Mouse (Mus musculus): ENCODE measurements around the gene Plxnc1. TPM values are rescaled to one million over a fixed set of nuclear protein-coding genes. Genes with fewer than 3 reads are reported as not detected.

Plxnc1 gene
- polyA plus RNA-seq, 1 experiment, result 31.1 TPM

DNA sequence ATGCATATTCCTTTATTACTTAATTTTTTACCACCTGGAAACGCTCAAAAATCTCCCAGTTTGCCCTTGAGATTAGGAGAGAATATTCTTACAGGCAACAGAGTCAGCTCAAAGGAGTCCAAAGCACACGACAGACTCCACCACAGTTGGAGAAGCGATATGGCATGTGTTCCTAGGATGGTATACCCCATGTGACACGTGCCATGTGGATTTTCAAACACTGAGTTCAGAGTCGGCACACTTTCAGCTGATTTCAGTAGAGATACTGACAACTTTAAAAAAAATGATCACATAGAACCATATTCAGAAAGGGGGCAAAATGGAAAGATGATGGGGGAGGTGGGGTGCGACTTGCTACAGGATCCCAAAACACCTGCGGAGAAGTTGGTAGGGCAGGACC, 26.0 kb downstream of the Plxnc1 start:
- no peak for DNase-seq (ENCODE audit: low read depth)
- TF ChIP-seq POLR2A (IDR thresholded peaks at IDR 0.05; ENCODE audit: borderline replicate concordance, extremely low read depth, insufficient read depth, insufficient read length, poor library complexity, severe bottlenecking) (no peak), CTCF (IDR thresholded peaks at IDR 0.05; ENCODE audit: borderline replicate concordance, extremely low read depth, insufficient read depth, insufficient read length) (no peak)

DNA sequence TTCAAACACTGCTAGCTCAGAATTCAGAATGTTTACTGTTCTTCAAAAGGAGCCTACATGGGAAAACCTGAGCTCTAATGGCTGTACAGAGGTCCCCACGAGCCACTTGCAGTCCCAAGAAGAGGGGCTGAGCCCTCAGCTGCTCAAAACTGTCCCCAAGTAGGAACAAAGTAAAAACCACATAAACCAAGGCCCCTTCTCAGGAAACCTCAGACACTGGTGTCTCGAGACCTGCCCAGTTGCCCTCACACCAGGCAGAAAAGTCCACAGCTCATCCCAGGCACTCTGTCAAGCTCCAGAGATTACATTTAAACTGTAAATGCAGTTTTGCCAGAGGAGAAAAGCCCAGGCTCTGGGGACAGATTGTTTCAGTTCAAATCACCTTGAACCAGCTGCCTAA, 26.6 kb downstream of the Plxnc1 start:
- TF ChIP-seq CTCF (IDR thresholded peaks at IDR 0.05; ENCODE audit: borderline replicate concordance, extremely low read depth, insufficient read depth, insufficient read length) (no peak), POLR2A (IDR thresholded peaks at IDR 0.05; ENCODE audit: borderline replicate concordance, extremely low read depth, insufficient read depth, insufficient read length, poor library complexity, severe bottlenecking) (no peak)
- no peak for DNase-seq (ENCODE audit: low read depth)

DNA sequence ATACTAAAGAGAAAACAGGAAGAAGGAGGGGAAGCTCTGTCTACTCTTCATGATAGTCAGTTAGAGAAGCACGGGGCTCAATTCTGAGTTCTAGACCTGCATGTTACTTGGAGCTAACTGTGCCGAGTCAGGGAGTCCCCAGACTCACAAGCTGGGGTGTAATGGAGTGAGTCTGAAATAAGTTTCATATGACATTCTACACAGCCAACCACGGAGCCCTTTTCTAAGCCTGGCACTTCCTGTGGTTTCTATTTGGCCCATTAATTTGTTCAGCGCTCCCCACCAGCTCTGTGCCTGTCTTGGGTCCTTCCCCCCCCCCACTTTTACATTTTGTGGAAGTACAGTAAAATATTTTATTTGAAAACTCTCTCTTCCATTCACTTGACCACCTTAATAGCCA, 27.3 kb downstream of the Plxnc1 start:
- DNase-seq (ENCODE audit: low read depth), result no peak
- TF ChIP-seq POLR2A (IDR thresholded peaks at IDR 0.05; ENCODE audit: borderline replicate concordance, extremely low read depth, insufficient read depth, insufficient read length, poor library complexity, severe bottlenecking) (no peak), CTCF (IDR thresholded peaks at IDR 0.05; ENCODE audit: borderline replicate concordance, extremely low read depth, insufficient read depth, insufficient read length) (no peak)

DNA sequence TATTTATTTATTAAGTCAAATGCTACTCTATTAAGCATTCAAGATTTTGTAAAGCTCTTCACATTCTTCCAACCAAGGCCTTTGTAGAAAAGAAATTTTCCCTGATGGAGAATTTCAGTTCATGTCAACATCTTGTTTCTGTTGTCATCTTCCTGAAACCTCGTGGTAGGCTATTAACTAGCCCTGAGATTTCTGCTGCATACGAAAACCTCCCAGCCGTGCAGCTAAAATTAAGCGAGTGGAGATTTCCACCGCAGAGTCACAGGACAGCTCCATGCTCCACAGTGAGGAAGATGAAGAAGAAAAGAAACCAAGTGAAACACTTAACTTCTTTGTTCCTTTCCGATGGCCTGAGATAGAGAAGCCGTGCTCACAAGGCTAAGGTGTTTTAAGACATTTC, 28.0 kb downstream of the Plxnc1 start:
- TF ChIP-seq POLR2A (IDR thresholded peaks at IDR 0.05; ENCODE audit: borderline replicate concordance, extremely low read depth, insufficient read depth, insufficient read length, poor library complexity, severe bottlenecking) (no peak), CTCF (IDR thresholded peaks at IDR 0.05; ENCODE audit: borderline replicate concordance, extremely low read depth, insufficient read depth, insufficient read length) (no peak)
- no peak for DNase-seq (ENCODE audit: low read depth)

DNA sequence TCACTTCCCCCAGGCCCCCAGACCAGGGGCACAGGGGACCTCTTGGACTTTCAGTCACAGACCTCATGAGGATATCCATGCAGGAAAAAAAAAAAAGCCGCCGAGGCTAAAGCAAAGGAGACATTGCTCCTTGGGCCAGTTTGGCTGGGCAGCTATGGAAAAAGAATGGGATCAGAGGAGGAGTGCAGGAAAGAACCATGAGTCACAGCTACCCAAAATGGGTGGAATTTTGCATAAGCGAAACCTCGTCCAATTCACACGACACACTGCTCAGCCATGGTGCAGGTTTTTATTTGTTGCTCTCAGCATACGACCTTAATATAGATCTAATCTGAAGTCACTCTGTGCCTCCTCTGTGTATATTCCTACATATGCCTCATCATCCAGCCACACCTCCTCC, 28.9 kb downstream of the Plxnc1 start:
- DNase-seq (ENCODE audit: low read depth), result no peak
- TF ChIP-seq POLR2A (IDR thresholded peaks at IDR 0.05; ENCODE audit: borderline replicate concordance, extremely low read depth, insufficient read depth, insufficient read length, poor library complexity, severe bottlenecking) (no peak), CTCF (IDR thresholded peaks at IDR 0.05; ENCODE audit: borderline replicate concordance, extremely low read depth, insufficient read depth, insufficient read length) (no peak)

DNA sequence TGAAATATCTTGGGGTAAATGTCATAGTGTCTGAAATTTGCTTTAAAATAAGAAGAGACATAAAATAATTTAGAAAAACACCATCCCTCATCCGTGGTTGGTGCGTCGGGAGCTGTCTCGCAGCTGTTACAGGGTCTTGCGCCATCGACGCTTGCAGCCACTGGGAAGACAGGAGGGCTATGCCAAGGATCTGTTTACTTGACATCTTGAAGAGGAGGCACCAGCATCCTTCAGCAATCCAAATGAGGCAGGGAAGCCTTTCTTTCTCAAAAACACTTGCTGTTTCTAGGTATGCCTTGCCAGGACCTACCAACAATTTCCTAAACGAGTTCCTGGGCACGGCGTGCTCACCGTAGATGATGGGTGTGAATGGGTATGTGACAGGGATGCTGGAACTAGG, 30.6 kb downstream of the Plxnc1 start:
- TF ChIP-seq POLR2A (IDR thresholded peaks at IDR 0.05; ENCODE audit: borderline replicate concordance, extremely low read depth, insufficient read depth, insufficient read length, poor library complexity, severe bottlenecking) (no peak), CTCF (IDR thresholded peaks at IDR 0.05; ENCODE audit: borderline replicate concordance, extremely low read depth, insufficient read depth, insufficient read length) (no peak)
- DNase-seq (ENCODE audit: low read depth), result peak; percentile 55

DNA sequence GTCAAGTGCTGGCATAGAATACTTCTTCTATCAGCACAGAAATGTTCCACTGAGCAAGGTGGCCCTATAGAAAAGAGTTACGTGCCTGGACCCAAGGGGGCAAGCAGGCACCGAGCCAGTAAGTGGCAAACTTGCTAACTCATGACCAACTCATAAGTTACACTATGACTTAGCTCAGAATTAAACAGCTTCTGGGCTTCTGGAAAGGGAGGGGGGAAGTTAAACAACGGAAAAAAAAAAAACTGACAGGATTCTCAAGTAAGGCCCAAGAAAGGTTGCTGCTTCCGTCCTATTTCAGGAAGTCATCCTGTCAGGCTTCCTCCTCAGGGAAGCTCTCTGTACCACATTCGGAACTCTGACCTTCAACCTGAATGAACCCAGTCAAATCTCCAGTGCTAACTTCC, 31.3 kb downstream of the Plxnc1 start:
- no peak for TF ChIP-seq CTCF (IDR thresholded peaks at IDR 0.05; ENCODE audit: borderline replicate concordance, extremely low read depth, insufficient read depth, insufficient read length)
- TF ChIP-seq POLR2A (IDR thresholded peaks at IDR 0.05; ENCODE audit: borderline replicate concordance, extremely low read depth, insufficient read depth, insufficient read length, poor library complexity, severe bottlenecking), result no peak
- DNase-seq (ENCODE audit: low read depth), result no peak

DNA sequence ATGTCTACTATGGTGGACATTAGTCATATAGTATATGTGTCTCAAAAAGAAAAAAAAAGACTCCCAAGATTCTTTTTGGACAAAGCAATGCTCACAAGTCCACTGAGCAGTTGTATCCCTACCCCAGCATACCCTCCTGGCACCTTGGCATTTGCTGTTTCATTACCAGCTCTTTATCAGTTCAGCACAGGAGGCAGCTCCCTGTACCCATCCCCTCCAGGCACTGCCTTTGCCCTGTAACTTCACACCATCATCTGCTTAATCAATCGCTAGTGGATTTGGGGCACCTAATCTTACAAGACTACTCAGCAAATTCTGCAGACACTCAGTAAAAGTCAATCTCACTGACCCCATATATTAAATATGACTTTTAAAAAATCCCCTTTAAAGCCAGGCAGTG, 32.1 kb downstream of the Plxnc1 start:
- no peak for DNase-seq (ENCODE audit: low read depth)
- no peak for TF ChIP-seq POLR2A (IDR thresholded peaks at IDR 0.05; ENCODE audit: borderline replicate concordance, extremely low read depth, insufficient read depth, insufficient read length, poor library complexity, severe bottlenecking)
- TF ChIP-seq CTCF (IDR thresholded peaks at IDR 0.05; ENCODE audit: borderline replicate concordance, extremely low read depth, insufficient read depth, insufficient read length), result no peak

DNA sequence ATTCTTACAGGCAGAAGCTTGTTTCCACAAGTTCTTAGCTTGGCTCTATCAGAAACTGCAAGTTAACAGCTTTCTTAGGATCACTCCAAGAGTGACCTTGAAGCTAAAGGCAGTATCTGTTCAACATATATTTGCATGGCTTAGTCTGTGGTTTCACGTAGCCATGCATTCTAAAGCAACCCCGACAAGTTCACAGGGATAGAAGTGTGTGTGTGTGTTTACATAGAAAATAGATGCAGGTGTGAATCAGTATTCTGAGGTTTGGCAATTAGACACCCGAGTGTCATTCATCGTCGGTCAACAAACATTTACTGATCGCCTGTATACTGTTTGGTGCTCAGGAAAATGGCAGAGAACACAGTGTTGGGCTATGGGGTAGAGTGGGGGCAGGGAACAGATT, 33.5 kb downstream of the Plxnc1 start:
- no peak for DNase-seq (ENCODE audit: low read depth)
- no peak for TF ChIP-seq CTCF (IDR thresholded peaks at IDR 0.05; ENCODE audit: borderline replicate concordance, extremely low read depth, insufficient read depth, insufficient read length)
- TF ChIP-seq POLR2A (IDR thresholded peaks at IDR 0.05; ENCODE audit: borderline replicate concordance, extremely low read depth, insufficient read depth, insufficient read length, poor library complexity, severe bottlenecking), result no peak

DNA sequence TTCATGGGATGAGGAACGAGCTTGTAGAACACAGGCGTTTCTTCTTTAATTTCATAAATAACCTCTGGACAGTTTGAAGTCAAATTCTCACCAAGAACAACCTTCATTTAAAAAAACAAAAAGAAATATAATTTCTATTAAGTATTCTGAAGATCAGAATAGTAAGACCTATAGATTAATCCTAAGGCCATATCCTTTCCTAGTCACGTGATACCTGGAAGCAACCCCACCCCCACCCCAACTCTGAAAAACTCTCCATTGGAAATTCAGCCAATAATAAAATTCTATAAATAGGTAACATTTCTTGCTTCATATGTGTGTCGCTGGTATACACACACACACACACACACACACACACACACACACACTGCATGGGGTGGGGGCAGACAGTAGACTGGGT, 34.1 kb downstream of the Plxnc1 start:
- DNase-seq (ENCODE audit: low read depth), result no peak
- TF ChIP-seq POLR2A (IDR thresholded peaks at IDR 0.05; ENCODE audit: borderline replicate concordance, extremely low read depth, insufficient read depth, insufficient read length, poor library complexity, severe bottlenecking) (no peak), CTCF (IDR thresholded peaks at IDR 0.05; ENCODE audit: borderline replicate concordance, extremely low read depth, insufficient read depth, insufficient read length) (no peak)

DNA sequence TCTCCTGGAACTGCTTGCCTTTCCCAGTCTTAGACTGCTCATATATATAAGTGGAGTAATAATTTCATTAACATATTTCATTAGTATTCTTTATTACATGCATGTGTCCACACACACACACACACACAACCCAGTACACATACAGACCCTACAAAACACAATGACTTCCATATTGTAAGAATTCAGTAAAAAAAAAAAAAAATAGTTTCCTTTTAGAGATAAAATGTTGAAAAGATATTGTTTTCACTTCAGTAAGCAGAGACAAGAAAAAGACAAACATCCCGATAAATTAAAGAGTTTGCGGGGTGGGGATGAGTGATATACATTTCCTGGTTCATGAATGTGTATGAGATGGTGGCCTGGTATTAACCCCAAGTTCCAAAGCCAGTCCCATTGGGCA, 34.8 kb downstream of the Plxnc1 start:
- no peak for DNase-seq (ENCODE audit: low read depth)
- TF ChIP-seq CTCF (IDR thresholded peaks at IDR 0.05; ENCODE audit: borderline replicate concordance, extremely low read depth, insufficient read depth, insufficient read length) (no peak), POLR2A (IDR thresholded peaks at IDR 0.05; ENCODE audit: borderline replicate concordance, extremely low read depth, insufficient read depth, insufficient read length, poor library complexity, severe bottlenecking) (no peak)

DNA sequence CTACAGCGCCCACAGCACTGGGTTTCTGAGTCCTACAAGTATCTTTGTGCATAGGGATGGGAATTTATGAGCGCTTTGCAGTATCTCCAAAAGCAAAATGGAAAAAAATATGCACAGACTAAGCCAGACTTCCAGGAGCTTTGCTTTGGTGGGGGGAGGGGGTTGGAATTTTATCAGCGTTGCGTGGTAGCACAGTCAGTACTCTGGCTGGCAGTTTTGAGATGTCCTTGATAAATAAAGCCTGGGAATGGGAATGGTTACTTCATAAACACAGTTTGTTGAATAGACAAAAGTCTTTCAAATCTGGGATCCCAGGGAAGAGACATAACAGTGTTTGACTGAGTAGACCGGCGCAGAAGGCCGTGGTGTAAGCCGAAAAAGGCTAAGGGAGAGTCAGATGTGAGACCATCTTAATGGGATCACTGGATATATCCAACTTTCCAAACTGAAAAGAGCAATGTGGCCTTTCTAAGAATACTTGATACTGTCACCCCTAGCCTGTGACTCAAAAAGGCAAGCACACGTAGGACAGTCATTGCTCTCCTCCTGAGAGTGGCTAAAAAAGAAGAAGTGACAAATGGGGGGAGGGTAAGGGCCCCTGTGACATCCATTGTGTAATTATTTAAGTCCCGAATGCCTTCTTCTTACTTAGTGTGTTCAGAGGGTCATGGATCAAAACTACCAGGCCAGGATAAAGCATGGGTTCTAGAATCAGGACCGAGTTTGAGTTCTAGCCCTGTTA, 35.5 kb downstream of the Plxnc1 start:
- no peak for TF ChIP-seq CTCF (IDR thresholded peaks at IDR 0.05; ENCODE audit: borderline replicate concordance, extremely low read depth, insufficient read depth, insufficient read length)
- TF ChIP-seq POLR2A (IDR thresholded peaks at IDR 0.05; ENCODE audit: borderline replicate concordance, extremely low read depth, insufficient read depth, insufficient read length, poor library complexity, severe bottlenecking), result no peak

More for the DNA sequence above, 35.5 kb downstream of the Plxnc1 start:
- no peak for DNase-seq (ENCODE audit: low read depth)
